In the genomic region with DNA sequence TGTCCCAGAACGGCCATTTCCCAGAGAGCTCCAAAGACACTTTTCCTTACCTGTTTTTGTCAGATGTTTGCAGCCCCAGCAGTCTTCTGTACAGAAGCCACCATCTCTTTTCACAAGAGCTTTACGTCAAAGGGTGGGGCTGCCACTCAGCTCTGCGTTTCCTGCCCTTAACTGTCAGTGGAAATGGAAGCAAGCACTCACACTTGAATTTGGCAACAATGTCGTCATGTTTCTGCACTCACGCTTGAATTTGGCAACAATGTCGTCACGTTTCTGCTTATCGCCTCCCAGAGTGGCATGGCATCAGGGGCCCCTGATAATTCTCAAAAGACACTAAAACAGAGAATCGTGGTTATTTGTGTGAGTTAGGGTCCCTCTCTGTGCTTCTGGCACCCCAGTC, we compare ENCODE assay signal across 14 mouse cellular contexts.
DNase-seq lines count a peak whose midpoint lies in the region; ATAC-seq and TF ChIP-seq lines count a peak whose summit lies in the region.
"Had no signal": no experiment of that assay in that cellular context is flagged by ENCODE, and none has a peak within 500 bp of the region (broad histone marks: within the 10 kb centered on the region; RNA-seq: fewer than 3 reads in every experiment).

No protein-coding gene starts in this region.

- H3K27me3 ChIP-seq in heart, embryonic 13.5 days (replicated peaks), result no peaks in the 10 kb centered on the region
- H3K27me3 ChIP-seq in liver, embryonic 12.5 days (replicated peaks), result no peaks in the 10 kb centered on the region
- H3K27me3 ChIP-seq in thymus, adult 2 months (ENCODE audit: control insufficient read depth, insufficient read depth, low read length), result no peaks in the 10 kb centered on the region
- H3K27me3 ChIP-seq: embryonic facial prominence, embryonic 13.5 days had no signal

- ATAC-seq in heart, embryonic 13.5 days (ENCODE audit: extremely low read depth, insufficient number of reproducible peaks, low FRiP score, low TSS enrichment), result no peak
- ATAC-seq in liver, embryonic 12.5 days, result peak; percentile 77
- ATAC-seq: forebrain, postnatal 0 days; hindbrain, embryonic 16.5 days had no signal

- no peak for DNase-seq in heart, adult 11 months
- DNase-seq in c-Kit-positive CD71-negative TER-119-negative erythroid progenitor cells, embryonic 14.5 days (ENCODE audit: low read depth), result peak; percentile 56
- peak; percentile 44 for DNase-seq in thymus, adult 2 months
- DNase-seq in gastrocnemius, postnatal 4 days (ENCODE audit: low spot score in 2 of 2), result no peak
- no peak for DNase-seq in adrenal gland, adult 8-10 months
- DNase-seq in layer of hippocampus, postnatal 36 days, result no peak
- DNase-seq: adrenal gland, postnatal 14 days; cerebellum, adult 9-10 months; forebrain, postnatal 0 days; kidney, postnatal 36 days had no signal

- WGBS in heart, embryonic 13.5 days, result 39% methylated on average over 9 of the region's 9 CpGs
- WGBS in liver, embryonic 12.5 days (ENCODE audit: insufficient replicate concordance), result 29% methylated on average over 9 of the region's 9 CpGs
- WGBS in thymus, adult 2 months, result 43% methylated on average over 9 of the region's 9 CpGs

- H3K4me3 ChIP-seq in heart, embryonic 13.5 days, result no peak overlapping the region
- peak overlapping the region; percentile 37 for H3K4me3 ChIP-seq in liver, embryonic 12.5 days
- no peak overlapping the region for H3K4me3 ChIP-seq in thymus, adult 2 months (ENCODE audit: control insufficient read depth, insufficient read depth, low read length)
- H3K4me3 ChIP-seq: embryonic facial prominence, embryonic 13.5 days had no signal

- H3K27ac ChIP-seq in heart, embryonic 13.5 days (replicated peaks), result no peak overlapping the region
- peak overlapping the region; percentile 79 for H3K27ac ChIP-seq in liver, embryonic 12.5 days
- H3K27ac ChIP-seq in thymus, adult 2 months (ENCODE audit: control insufficient read depth, insufficient read depth, low read length), result peak overlapping the region; percentile 56; the same call in 1 of the 2 replicates
- H3K27ac ChIP-seq: embryonic facial prominence, embryonic 13.5 days had no signal

- H3K4me2 ChIP-seq in heart, embryonic 13.5 days, result peak overlapping the region; percentile 4; the same call in 1 of the 2 replicates
- H3K4me2 ChIP-seq in liver, embryonic 12.5 days, result peak overlapping the region; percentile 64
- H3K4me2 ChIP-seq: embryonic facial prominence, embryonic 13.5 days had no signal

- no peak for TF ChIP-seq CTCF in thymus, adult 2 months (IDR thresholded peaks at IDR 0.05; ENCODE audit: borderline replicate concordance, control insufficient read depth, extremely low read depth, insufficient read depth, low read length, poor library complexity)

- no peak overlapping the region for H3K9ac ChIP-seq in heart, embryonic 13.5 days
- peak overlapping the region; percentile 52 for H3K9ac ChIP-seq in liver, embryonic 12.5 days
- H3K9ac ChIP-seq: embryonic facial prominence, embryonic 13.5 days; forebrain, postnatal 0 days had no signal

- peaks cover 57% of the 10 kb centered on the region for H3K4me1 ChIP-seq in heart, embryonic 13.5 days
- peaks cover 47% of the 10 kb centered on the region for H3K4me1 ChIP-seq in liver, embryonic 12.5 days
- H3K4me1 ChIP-seq in thymus, adult 2 months (replicated peaks; ENCODE audit: control insufficient read depth, insufficient read depth, low read length), result peaks cover 11% of the 10 kb centered on the region

- no peaks in the 10 kb centered on the region for H3K36me3 ChIP-seq in heart, embryonic 13.5 days
- no peaks in the 10 kb centered on the region for H3K36me3 ChIP-seq in liver, embryonic 12.5 days
- H3K36me3 ChIP-seq in thymus, adult 2 months (ENCODE audit: control insufficient read depth, insufficient read depth, low read length), result no peaks in the 10 kb centered on the region
- H3K36me3 ChIP-seq: embryonic facial prominence, embryonic 13.5 days had no signal

- TF ChIP-seq POLR2A in thymus, adult 2 months (IDR thresholded peaks at IDR 0.05; ENCODE audit: control insufficient read depth, extremely low read depth, insufficient read depth, low read length, poor library complexity), result 0 out of 2 replicates have a peak, but pooled peaks have one; percentile 19

- H3K9me3 ChIP-seq in heart, embryonic 13.5 days, result peaks cover 6% of the 10 kb centered on the region; the same call in 1 of the 2 replicates
- H3K9me3 ChIP-seq in liver, embryonic 12.5 days (replicated peaks), result no peaks in the 10 kb centered on the region
- H3K9me3 ChIP-seq: embryonic facial prominence, embryonic 13.5 days had no signal

Comparison
In these comparisons a context has a peak if more than half of its experiments do, and no peak if none do; other contexts are left out.
1. DNase-seq: peak in c-Kit-positive CD71-negative TER-119-negative erythroid progenitor cells, embryonic 14.5 days (single experiment) and thymus, adult 2 months (single experiment); none in heart, adult 11 months (single experiment), gastrocnemius, postnatal 4 days (0 of 2), adrenal gland, adult 8-10 months (single experiment) and layer of hippocampus, postnatal 36 days (0 of 2).